Mouse (Mus musculus) liver, postnatal 0 days (tissue): ENCODE data around the gene Rbm20.

Experiments used
- CTCF ChIP-seq: sonication (generic); IDR thresholded peaks from 2 replicates; pipeline ENCODE4 v1.5.1; 2016; ENCODE audit warnings: antibody characterized with exemption, low read depth
- EP300 ChIP-seq: IDR thresholded peaks from 2 replicates; pipeline ENCODE4 v1.6.1; 2016; ENCODE audit warnings: antibody characterized with exemption, low read depth, mild to moderate bottlenecking

DNA sequence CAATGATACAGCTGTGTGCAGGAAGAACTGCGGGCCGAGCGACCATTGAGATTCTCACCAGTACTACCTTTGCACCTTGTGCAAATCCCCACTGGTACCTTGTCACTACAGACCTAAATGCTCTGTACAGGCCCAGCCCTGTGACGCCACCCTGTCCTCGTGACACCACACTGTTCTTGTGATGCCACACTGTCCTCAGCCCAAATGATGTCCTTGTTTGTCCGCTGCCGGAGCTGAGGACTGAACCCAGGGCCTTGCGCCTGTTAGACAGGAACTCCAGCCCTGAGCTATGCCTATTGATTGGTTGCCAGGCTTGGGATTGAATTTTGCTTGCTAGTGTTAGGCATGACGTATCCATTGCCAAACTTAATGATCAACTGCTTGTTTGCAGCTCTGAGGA lies 40.3 kb downstream of the Rbm20 start:
- TF ChIP-seq EP300, result no peak
- TF ChIP-seq CTCF, result no peak
